Mouse (Mus musculus) heart, embryonic 15.5 days (tissue): ENCODE data around the gene Wdr78. TPM values are rescaled to one million over a fixed set of nuclear protein-coding genes. Genes with fewer than 3 reads are reported as not detected.

Experiments
- ATAC-seq: fragments of 200-750 bp; cut with Nextera tagmentation; replicated peaks from 2 replicates; pipeline ENCODE4 v1.8.0; 2017; ENCODE audit warnings: low read depth, moderate TSS enrichment; ENCODE audit not compliant: insufficient number of reproducible peaks, insufficient read depth, low FRiP score
- H3K27ac ChIP-seq: fragments of 300-500 bp; sonication (generic); 2 replicates; pipeline ENCODE4 v1.5.1; 2015; ENCODE audit warnings: mild to moderate bottlenecking, inconsistent platforms
- H3K27me3 ChIP-seq: fragments of 300-500 bp; sonication (generic); 2 replicates; pipeline ENCODE4 v1.6.1; 2015; ENCODE audit warnings: inconsistent platforms
- H3K36me3 ChIP-seq: fragments of 300-500 bp; sonication (generic); 2 replicates; pipeline ENCODE4 v1.6.1; 2015; ENCODE audit warnings: mild to moderate bottlenecking, inconsistent platforms
- H3K4me1 ChIP-seq: fragments of 300-500 bp; sonication (generic); replicated peaks from 2 replicates; pipeline ENCODE4 v1.6.1; 2015; ENCODE audit warnings: inconsistent platforms
- H3K4me2 ChIP-seq: fragments of 300-500 bp; sonication (generic); 2 replicates; pipeline ENCODE4 v1.6.1; 2015; ENCODE audit warnings: inconsistent platforms, mild to moderate bottlenecking, moderate library complexity
- H3K4me3 ChIP-seq: fragments of 300-500 bp; sonication (generic); 2 replicates; pipeline ENCODE4 v1.5.1; 2015; ENCODE audit warnings: mild to moderate bottlenecking, inconsistent platforms
- H3K9ac ChIP-seq: fragments of 300-500 bp; sonication (generic); 2 replicates; pipeline ENCODE4 v1.6.1; 2015; ENCODE audit warnings: mild to moderate bottlenecking, inconsistent platforms
- H3K9me3 ChIP-seq: fragments of 300-500 bp; sonication (generic); replicated peaks from 2 replicates; pipeline ENCODE4 v1.6.1; 2016; ENCODE audit warnings: inconsistent platforms
- WGBS: fragments of 180-500 bp; shearing (Covaris S2); methylation state at CpG from one replicate; pipeline ENCODE4 v1.1.7; 2015; ENCODE audit warnings: mixed read lengths; 5-methylcytosine and 5-hydroxymethylcytosine counted together
- polyA plus RNA-seq: library from polyadenylated mRNA; unstranded; fragments of >200 nt; fragmentation: Nextera tagmentation; extraction: Ambion mirVana; gene quantifications from 2 replicates; pipeline ENCODE4 v1.2.1, GENCODE M21; 2015

Wdr78 gene
- polyA plus RNA-seq = 1.2 and 2.2 TPM in 2 replicates

GRCm38 (mm10) chr4:103114184-103115111, at the start of gene Wdr78, which contains the start of gene Mier1:
Wdr78 (minus strand) TSS chr4:103114555.
Mier1 (plus strand) TSS chr4:103114390.
- peaks cover 5% of the 10 kb centered on the region; the same call in 1 of the 2 replicates for H3K36me3 ChIP-seq
- H3K4me2 ChIP-seq = peak within 1 kb of the TSS; percentile 85
- WGBS = under 1% methylated on average over 90 of the region's 90 CpGs
- H3K4me3 ChIP-seq = peak within 1 kb of the TSS; percentile 73
- peak within 1 kb of the TSS; percentile 100 for H3K27ac ChIP-seq
- H3K9ac ChIP-seq = peak within 1 kb of the TSS; percentile 88
- H3K9me3 ChIP-seq = no peaks in the 10 kb centered on the region
- ATAC-seq = peak; percentile 99
- peaks cover 25% of the 10 kb centered on the region for H3K4me1 ChIP-seq
- H3K27me3 ChIP-seq = no peaks in the 10 kb centered on the region

- Histone ChIP-seq H3K27ac (no peak overlapping the region), H3K4me1 (no peaks in the 10 kb centered on the region), H3K27me3 (no peaks in the 10 kb centered on the region), H3K9me3 (no peaks in the 10 kb centered on the region), H3K9ac (no peak overlapping the region), H3K4me3 (no peak overlapping the region), H3K36me3 (peaks cover 69% of the 10 kb centered on the region), H3K4me2 (no peak overlapping the region)
- 91% methylated on average over 4 of the region's 4 CpGs for WGBS
- no peak for ATAC-seq
Measured at GRCm38 (mm10) chr4:103158781-103159180, 44.4 kb upstream of the Wdr78 start.

GRCm38 (mm10) chr4:103151946-103152345, 37.6 kb upstream of the Wdr78 start:
- H3K27ac ChIP-seq = no peak overlapping the region
- no peak for ATAC-seq
- H3K9me3 ChIP-seq = no peaks in the 10 kb centered on the region
- no peaks in the 10 kb centered on the region for H3K4me1 ChIP-seq
- H3K36me3 ChIP-seq = peaks cover 83% of the 10 kb centered on the region
- no peak overlapping the region for H3K4me2 ChIP-seq
- WGBS = 79% methylated on average over 5 of the region's 5 CpGs
- H3K27me3 ChIP-seq = no peaks in the 10 kb centered on the region
- no peak overlapping the region for H3K9ac ChIP-seq
- no peak overlapping the region for H3K4me3 ChIP-seq

- ATAC-seq = no peak
- Histone ChIP-seq H3K4me1 (no peaks in the 10 kb centered on the region), H3K36me3 (peaks cover 60% of the 10 kb centered on the region), H3K9me3 (no peaks in the 10 kb centered on the region), H3K27me3 (no peaks in the 10 kb centered on the region), H3K4me3 (no peak overlapping the region), H3K9ac (no peak overlapping the region), H3K4me2 (no peak overlapping the region), H3K27ac (no peak overlapping the region)
- 42% methylated on average over 5 of the region's 5 CpGs for WGBS
Measured at GRCm38 (mm10) chr4:103146339-103146738, 32.0 kb upstream of the Wdr78 start.

GRCm38 (mm10) chr4:103136946-103137345, 22.6 kb upstream of the Wdr78 start:
- Histone ChIP-seq H3K27ac (no peak overlapping the region), H3K36me3 (peaks cover 20% of the 10 kb centered on the region), H3K27me3 (no peaks in the 10 kb centered on the region), H3K9me3 (no peaks in the 10 kb centered on the region), H3K4me2 (no peak overlapping the region), H3K9ac (no peak overlapping the region), H3K4me1 (peaks cover 4% of the 10 kb centered on the region; the same call in 1 of the 2 replicates), H3K4me3 (no peak overlapping the region)
- ATAC-seq = no peak
- 27% methylated on average over 1 of the region's 1 CpGs for WGBS

GRCm38 (mm10) chr4:103126533-103126932, 12.2 kb upstream of the Wdr78 start:
- H3K9ac ChIP-seq = no peak overlapping the region
- no peaks in the 10 kb centered on the region for H3K9me3 ChIP-seq
- no peak overlapping the region for H3K4me2 ChIP-seq
- peaks cover 3% of the 10 kb centered on the region for H3K36me3 ChIP-seq
- H3K27me3 ChIP-seq = no peaks in the 10 kb centered on the region
- H3K4me1 ChIP-seq = peaks cover 16% of the 10 kb centered on the region
- no peak overlapping the region for H3K27ac ChIP-seq
- WGBS = 70% methylated on average over 4 of the region's 4 CpGs
- ATAC-seq = no peak
- no peak overlapping the region for H3K4me3 ChIP-seq

GRCm38 (mm10) chr4:103123606-103124005, 9.3 kb upstream of the Wdr78 start:
- Histone ChIP-seq H3K36me3 (no peaks in the 10 kb centered on the region), H3K4me3 (no peak overlapping the region), H3K4me1 (peaks cover 29% of the 10 kb centered on the region), H3K27ac (no peak overlapping the region), H3K9ac (no peak overlapping the region), H3K9me3 (no peaks in the 10 kb centered on the region), H3K4me2 (no peak overlapping the region), H3K27me3 (no peaks in the 10 kb centered on the region)
- ATAC-seq = no peak

GRCm38 (mm10) chr4:103123086-103123485, 8.7 kb upstream of the Wdr78 start:
- H3K27me3 ChIP-seq = no peaks in the 10 kb centered on the region
- H3K4me1 ChIP-seq = peaks cover 30% of the 10 kb centered on the region
- 0 out of 2 replicates have a peak overlapping the region, but pooled peaks have one; percentile 18 for H3K27ac ChIP-seq
- no peak for ATAC-seq
- no peak overlapping the region for H3K4me3 ChIP-seq
- peak overlapping the region; percentile 6; the same call in 1 of the 2 replicates for H3K4me2 ChIP-seq
- no peaks in the 10 kb centered on the region for H3K36me3 ChIP-seq
- no peaks in the 10 kb centered on the region for H3K9me3 ChIP-seq
- H3K9ac ChIP-seq = no peak overlapping the region
- 13% methylated on average over 2 of the region's 2 CpGs for WGBS

- Histone ChIP-seq H3K4me2 (peak overlapping the region; percentile 75), H3K36me3 (peaks cover 5% of the 10 kb centered on the region; the same call in 1 of the 2 replicates), H3K9ac (no peak overlapping the region), H3K4me1 (peaks cover 25% of the 10 kb centered on the region), H3K4me3 (peak overlapping the region; percentile 97), H3K9me3 (no peaks in the 10 kb centered on the region), H3K27ac (no peak overlapping the region), H3K27me3 (no peaks in the 10 kb centered on the region)
- 77% methylated on average over 9 of the region's 9 CpGs for WGBS
- no peak for ATAC-seq
Measured at GRCm38 (mm10) chr4:103120874-103121389, 6.6 kb upstream of the Wdr78 start.

- 27% methylated on average over 3 of the region's 3 CpGs for WGBS
- H3K27ac ChIP-seq = peak overlapping the region; percentile 99; the same call in 1 of the 2 replicates
- peak overlapping the region; percentile 75 for H3K4me2 ChIP-seq
- ATAC-seq = no peak
- H3K9me3 ChIP-seq = no peaks in the 10 kb centered on the region
- H3K9ac ChIP-seq = peak overlapping the region; percentile 98; the same call in 1 of the 2 replicates
- H3K36me3 ChIP-seq = peaks cover 5% of the 10 kb centered on the region; the same call in 1 of the 2 replicates
- no peaks in the 10 kb centered on the region for H3K27me3 ChIP-seq
- H3K4me1 ChIP-seq = peaks cover 27% of the 10 kb centered on the region
- H3K4me3 ChIP-seq = peak overlapping the region; percentile 97
Measured at GRCm38 (mm10) chr4:103120395-103120794, 6.0 kb upstream of the Wdr78 start.

GRCm38 (mm10) chr4:103120028-103120384, 5.7 kb upstream of the Wdr78 start:
- H3K4me2 ChIP-seq = peak overlapping the region; percentile 75
- H3K27ac ChIP-seq = peak overlapping the region; percentile 99
- peaks cover 31% of the 10 kb centered on the region for H3K4me1 ChIP-seq
- WGBS = 9% methylated on average over 4 of the region's 4 CpGs
- H3K27me3 ChIP-seq = no peaks in the 10 kb centered on the region
- peak overlapping the region; percentile 97 for H3K4me3 ChIP-seq
- ATAC-seq = no peak
- no peaks in the 10 kb centered on the region for H3K9me3 ChIP-seq
- H3K9ac ChIP-seq = peak overlapping the region; percentile 98
- H3K36me3 ChIP-seq = peaks cover 5% of the 10 kb centered on the region; the same call in 1 of the 2 replicates
